Mouse (Mus musculus) layer of hippocampus, postnatal 25 days (tissue): ENCODE data around the gene Edaradd. TPM values are rescaled to one million over a fixed set of nuclear protein-coding genes. Genes with fewer than 3 reads are reported as not detected.

ENCODE experiments used
- DNase-seq, 2 experiments: peaks; one replicate each; pipeline ENCODE4 v3.0.0; 2022; ENCODE audit warnings: mixed read lengths in 2 of 2, low spot score in 1 of 2; ENCODE audit errors: extremely low spot score in 1 of 2
- total RNA-seq, 2 experiments: library from RNA; stranded (reverse); gene quantifications; 2 replicates each; pipeline ENCODE4 v1.2.3; 2021

Edaradd gene
- total RNA-seq, result under 1 TPM; 0.22 to 0.28 TPM

DNA sequence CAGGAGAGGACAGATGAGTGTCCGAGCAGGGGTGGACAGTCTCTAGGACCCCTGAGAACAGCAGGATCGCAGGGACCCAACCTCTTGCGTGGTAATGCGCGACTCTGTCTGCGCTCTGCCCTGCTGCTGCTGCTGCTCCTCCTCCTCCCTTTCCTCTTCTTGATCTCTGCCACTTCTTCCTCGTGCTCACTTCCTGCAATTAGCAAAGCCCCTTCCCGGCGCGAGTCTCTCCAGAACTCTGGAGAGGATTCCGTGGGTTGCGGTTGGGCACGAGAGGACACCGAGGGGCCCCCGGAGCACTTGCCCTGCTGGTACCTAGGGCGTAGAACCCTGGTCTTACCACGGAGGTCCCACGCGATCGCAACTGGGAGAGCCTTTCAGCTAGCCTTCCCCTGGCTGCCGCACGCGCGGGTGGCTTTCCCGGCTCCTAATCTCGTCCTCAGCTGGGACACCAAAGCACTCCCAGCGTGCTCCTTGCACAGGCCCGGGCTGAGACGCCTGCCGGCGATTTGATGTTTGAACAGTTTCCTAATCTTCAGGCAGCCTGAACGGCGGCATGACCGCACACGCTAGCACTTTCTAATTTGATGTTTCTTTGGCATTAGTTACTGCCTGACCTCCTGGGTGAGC lies at the start of gene Edaradd:
Edaradd (minus strand) TSS at position 484 of the 630 bp plus-strand sequence.
- peak; percentile 20 to 25 for DNase-seq

DNA sequence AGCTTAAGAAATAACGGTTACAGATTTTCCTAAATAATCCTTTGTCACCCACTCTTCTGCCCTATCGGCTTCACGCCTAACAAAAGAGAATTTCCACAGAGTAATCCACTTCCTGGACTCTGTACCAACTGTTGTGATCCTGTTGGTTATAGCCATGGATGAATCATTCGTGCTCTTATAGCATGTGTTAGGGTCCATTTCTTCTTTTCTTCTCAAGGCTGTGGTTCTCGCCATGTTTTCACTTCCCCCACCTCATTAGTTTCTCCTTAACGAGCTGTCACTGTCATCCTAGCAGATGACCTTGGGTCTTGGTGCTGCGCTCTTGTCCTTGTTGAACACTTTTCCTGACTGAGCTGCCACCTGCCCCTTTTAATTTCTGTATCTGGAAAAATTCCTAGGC lies 49.5 kb upstream of the Edaradd start:
- DNase-seq, result no peak

DNA sequence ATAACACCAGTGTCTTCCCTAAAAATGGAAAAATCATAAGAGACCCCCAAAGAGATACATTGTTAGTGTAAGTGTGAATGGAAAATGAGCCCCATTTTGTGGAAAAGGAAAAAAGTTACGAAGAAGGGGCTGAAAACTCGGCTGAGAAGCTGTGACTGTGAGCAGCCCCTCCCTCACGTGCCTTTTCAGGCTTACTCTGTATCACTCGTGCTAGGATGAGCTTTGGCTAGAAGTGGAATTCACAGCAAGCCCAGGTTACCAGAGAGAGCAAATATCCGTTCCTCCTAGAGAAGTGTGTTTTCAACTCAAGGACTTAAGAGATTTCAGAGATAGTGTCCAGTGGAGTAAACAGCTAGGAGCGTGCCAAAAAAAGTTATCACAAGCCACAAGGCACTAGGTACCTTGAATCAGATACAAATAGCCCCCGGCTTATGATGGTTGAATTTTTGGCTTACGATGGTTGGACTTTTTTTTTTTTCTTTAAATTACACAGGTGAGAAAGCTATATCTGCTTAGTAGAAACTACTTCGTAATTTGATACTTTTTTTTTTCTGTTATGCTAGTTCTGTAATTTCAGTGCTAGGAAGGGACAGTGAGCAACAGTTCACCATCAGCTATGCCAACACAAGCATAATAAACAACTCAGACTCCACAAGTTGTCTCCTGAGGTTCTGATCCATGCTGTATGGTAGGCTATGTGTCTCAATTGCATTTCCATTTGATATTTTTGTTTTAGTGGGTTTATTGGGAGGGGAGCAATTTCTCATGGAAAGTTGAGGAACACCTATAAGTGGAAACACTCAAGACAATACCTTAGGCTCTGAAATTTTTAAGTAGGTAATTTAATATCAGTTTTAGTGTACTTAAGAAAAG lies 48.6 kb upstream of the Edaradd start:
- DNase-seq, result no peak

DNA sequence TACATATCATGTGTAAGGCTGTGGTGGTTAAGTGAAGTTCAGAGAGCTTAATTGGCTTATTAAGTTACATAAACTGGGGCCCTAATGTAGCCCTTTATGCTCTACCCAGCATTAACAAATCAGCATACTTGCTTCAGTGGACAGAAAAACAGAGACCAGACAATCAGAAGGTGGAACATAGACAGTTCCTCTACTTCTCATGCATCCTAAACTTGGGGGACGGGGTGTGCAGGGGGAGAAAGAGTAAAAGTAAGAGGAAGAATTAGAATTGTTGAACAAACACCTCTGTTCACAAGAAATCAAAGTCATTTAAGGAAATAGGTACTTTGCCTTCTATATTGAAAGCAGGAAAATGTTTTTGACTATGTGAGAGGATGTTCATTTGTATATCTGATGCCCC lies 47.7 kb upstream of the Edaradd start:
- no peak for DNase-seq

DNA sequence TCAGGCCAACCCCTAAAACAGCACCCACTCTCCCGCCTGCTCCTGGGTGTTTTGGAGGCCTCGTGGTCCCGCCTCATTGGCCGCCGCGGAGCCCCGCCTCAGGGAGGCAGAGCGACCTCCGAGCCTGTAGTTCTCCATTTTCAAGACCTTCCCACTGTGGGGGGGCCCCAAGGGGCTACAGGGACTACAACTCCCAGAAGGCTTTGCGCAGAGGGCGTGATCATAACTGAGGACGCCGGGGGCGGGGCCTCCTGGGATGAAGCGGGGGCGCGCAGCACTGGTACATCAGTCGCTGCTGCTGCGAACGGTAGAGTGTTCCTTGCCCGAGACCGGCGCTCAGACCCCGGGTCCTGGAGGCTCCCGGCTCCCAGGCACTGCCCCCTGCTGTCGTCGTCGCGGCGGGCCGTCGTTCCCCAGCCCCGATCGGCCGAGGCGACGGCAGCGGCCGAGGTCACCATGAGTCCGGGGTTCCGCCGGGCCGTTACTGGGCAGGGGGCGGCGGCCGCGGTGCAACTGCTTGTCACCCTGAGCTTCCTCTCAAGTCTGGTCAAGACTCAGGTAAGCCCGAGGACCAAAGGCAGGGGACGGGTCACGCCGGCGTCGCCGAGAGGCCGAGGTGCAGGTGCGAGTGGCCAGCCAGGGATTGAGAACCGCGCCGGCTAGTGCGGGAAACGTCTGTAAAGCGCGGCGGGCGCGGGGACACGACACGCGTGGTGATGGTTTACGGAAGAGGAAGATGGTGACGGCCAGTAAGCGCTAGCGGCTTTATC lies 45.6 kb upstream of the Edaradd start, which contains the start of gene Ero1lb:
Ero1lb (plus strand) TSS at position 254 of the 770 bp plus-strand sequence.
- DNase-seq, result peak; percentile 92 to 96

DNA sequence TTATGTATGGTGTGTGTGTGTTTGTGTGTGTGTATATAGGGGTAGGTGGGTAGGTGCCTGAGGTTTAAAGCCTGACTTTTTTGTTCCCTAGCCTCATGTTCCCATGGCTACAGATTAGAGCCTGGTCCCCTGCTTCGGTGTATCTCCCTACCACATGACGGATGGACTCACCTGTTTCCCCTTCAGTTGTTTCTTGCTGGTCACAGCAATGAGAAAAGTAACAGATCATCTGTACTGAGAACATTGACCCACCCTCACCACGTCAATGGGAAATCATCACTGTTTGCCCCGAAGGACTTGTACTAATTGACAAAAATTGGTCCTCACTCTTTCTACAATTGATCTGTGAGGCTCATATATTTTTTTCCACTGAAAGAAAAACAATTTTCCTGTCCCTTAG lies 42.0 kb upstream of the Edaradd start:
- DNase-seq, result no peak

DNA sequence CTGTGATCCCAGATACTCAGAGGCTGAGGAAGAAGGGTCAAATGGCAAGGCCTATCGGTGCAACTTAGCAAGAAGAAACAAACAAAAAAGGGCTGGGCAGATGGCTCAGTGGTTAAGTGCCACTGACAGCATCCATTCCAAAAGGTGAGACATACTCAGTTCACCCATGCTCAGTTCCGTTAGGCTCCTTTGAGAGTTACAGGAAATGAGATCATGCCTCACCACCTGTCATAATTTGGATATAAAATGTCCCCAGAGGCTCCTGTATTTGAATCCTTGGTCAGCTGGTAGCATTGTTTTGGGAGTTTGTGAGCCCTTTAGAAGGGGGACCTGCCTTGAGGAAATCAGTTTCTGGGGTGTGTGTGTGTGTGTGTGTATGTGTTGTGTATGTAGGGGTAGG lies 41.5 kb upstream of the Edaradd start:
- no peak for DNase-seq

DNA sequence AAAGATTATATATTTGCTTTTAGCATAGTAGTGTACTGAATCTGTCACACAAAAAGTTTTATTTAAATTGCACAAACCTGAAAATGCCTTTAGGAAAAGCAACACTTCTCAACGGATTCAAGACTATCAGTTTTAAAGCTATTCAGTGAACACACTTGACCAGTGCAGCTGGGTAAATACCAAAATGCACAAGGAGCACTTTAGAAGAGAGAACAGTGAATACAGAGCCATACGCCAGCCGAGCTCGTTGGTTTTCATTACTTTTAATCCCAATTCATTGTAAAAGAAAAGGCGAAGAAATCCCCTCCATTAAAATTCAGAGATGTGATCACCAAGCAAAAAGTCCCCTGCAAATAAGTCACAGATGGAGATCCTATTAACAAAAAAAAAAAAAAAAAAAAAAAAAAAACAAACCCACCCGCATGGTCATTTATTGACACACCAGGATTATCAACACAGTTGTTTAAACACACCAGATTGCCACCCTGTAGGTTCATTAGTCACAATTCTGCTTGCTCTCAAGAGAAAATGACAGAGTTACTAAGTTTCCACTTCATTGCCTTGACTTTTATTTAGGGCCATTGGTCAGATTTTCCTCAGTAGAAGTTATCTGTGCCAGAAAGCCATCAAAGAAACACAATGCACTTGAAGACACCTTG lies 39.4 kb upstream of the Edaradd start:
- DNase-seq, result no peak

DNA sequence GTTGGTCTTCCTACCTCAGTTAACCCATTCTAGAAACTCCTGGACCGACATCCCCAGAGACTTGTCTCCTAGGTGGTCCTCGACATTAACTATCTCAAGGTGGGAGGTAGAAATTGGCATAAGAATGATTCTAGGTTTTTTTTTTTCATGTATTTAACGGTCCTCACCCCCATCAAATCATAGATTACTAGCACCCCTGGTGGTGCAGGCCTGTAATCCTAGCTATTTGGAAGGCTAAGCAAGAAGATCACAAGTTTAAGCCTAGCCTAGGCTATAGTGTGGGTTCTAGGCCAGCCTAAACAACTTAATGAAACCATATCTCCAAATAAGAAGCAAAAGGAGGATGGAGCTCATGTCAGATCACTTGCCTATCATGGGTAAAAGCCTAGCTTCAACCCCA lies 38.8 kb upstream of the Edaradd start:
- no peak for DNase-seq

DNA sequence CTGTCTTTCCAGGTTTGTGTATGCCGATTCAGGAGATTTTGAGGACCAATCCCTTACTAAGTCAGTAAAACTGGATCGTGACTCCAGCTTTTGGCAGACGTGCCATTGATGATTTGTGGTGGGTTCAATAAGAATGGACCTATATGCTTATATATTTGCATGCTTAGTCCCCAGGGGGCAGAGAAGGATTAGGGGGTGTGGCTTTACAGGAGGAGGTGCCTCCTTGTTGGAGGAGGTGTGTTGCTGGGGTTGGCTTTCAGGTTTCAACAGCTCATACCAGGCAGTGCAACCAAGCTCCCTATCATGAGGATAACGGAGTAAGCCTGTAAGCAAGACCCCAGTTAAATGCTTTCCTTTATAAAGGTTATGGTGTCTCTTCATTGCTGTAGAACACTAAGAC lies 34.0 kb upstream of the Edaradd start:
- no peak for DNase-seq

DNA sequence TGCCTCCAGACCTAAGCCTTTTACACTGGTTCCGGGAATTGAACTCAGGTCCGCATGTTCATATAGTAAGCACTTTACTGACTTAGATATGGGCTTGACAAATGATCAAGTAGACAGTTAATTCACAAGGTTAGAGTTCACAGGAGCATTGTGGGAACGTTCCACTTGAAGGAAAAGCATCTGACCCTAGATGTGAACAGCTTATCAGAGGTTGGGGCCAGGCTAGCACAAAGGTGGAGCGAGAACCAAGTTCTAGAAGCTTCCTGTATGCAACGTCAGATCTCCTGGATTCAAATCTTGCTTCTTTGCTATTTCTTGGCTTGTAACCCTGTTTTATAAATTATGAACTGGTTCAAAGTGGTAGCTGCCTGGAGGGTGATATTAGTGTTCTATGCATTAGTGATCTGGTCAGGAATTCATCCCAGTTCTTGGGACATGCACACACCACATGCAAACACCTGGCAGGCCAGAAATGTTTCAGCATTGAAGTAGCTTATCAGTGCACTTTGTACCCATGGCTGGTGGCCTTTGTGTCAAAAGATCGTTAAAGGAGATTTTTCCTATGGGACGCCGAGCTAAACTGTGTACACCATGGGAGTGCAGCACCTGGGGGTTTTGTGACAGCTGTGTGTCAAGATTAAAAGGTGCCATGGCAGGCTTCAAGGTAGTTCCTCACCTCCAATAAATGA lies 23.8 kb upstream of the Edaradd start:
- DNase-seq, result no peak

DNA sequence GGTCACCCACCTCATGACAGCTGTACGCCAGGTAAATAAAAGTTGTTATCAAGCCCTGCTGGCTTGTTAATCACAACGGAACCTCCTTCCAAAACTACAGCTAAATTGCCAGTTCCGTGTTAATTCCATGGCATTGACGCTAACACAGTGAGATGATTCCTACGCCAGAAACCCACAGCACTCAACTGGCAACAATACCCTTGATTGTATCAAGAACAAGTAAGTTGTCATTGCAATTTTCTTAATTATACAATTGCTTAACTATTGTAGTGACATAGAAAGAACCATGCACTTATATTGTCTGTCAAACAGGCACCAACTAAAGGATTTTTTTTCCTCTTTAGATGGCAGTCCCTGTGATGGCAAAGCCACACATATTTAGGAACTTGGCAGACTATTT lies 23.0 kb upstream of the Edaradd start:
- no peak for DNase-seq

DNA sequence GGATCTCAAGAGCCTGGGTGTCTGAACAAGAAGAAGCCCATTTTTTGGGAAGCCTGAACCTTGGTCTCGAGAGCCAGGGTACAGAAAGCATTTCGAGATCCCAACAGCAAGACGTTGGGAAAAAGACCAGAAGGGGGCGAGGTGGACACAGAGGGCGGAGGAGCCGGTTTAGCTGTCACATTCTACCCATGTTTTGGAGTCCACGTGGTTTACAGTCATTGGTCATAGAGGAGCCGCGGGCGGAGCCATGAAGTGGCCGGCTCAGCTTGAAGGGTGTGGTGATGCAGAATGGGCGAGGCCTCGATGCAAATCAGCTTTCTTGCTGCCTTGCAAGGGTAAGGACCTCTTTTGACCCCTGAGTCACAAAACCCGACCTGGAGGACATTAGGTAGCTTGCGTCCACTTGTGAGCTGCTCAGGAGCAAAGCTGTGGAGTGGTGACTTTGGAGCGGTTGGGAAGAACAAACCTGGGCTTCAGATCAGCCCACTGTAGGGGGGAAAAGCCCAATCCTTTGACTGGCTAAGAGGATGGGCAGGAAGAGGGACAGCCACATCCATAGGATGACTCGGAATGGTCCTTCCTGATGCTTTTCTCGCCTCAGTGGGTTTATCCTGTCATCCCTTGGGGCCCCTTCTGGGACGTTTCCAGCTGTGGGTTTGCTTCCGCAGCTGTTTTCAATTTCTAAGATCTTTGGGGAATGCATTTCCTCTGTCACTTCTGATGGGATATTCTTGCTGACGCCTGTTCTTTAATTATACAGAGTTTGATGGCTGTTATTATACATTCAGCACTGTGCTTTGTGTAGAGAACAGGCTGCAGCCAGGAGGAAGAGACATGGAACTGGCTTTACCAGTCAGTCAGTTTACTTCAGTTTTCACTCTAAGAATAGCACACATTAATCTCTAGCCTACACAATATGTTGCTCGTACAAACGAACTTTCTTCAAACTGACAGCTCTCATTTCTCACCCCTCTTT lies 22.1 kb upstream of the Edaradd start:
- no peak for DNase-seq

DNA sequence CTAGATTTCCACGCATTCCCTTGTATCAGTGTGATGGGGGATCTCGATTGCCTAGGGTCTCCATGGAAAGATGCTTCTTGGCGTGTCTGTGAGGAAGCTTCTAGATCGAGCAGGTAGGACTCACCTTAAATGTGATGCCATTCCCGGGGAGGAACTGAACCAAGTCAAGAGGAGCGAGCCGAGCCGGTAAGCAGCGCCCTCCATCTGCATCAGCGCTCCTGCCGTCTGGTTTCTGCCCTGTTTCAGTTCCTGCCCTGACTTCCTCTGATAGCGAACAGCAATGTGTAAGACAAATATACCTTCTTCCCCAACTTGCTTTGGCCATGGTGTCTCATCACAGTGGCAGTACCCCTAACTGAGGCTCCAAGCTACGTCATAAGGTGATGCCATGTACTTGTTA lies 19.9 kb upstream of the Edaradd start:
- DNase-seq, result no peak

DNA sequence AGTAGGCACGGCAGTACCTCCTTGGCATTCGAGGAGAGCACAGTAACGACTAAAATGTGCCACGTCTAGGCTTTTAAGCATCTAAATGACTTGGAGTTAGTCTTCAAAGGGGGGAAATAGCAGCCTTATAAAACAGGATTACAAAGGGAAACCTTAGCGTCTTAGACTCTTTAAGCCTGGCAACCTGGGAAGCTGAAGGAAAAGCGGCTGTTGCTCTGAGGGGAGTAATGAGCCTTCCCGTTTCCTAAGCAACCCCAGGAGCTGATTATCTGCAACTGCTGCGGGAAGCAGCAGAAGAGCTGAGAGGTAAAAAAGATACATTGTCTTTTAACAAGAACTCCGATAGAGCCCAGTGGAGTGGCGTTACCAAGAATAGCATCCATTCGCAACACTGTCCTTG lies 19.5 kb upstream of the Edaradd start:
- no peak for DNase-seq

DNA sequence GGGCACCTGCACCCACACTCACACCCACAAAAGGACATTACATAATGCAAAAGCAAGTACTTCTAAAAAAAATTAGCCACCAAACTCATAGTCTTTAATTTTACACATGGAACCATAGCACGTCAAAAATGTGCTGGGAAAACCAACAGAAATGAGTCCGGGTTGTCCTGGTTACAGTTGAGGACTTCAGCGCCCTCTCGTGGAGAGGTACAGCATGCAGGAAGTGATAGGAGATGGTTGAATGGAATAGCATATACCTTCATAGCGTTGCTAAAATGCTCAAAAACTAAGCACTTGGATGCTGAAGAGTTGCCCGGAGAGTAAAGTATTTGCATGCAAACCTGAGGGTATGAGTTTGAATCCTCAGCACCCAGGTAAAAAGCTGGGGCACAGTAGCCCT lies 17.7 kb upstream of the Edaradd start:
- DNase-seq, result peak in 1 of 2 experiments; percentile 58

DNA sequence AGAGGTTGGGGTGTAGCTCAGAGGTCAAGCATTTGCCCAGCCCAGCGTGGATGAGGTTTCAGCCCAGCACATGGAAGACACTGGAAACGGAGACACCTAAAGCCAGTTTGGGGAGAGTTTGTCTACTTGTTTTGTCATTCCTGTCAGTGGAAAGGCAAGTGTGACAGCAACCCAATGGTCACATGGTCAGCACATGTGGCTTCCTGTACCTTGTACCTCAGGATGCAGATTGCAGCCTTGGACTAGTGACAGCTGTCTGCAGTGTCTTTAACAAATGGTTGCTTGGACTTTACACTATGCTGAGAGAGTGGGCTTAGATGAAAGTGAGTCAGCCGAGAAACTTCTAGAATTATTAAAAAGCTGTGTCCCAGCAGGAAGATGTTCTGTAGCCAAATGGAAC lies 14.4 kb upstream of the Edaradd start:
- no peak for DNase-seq

DNA sequence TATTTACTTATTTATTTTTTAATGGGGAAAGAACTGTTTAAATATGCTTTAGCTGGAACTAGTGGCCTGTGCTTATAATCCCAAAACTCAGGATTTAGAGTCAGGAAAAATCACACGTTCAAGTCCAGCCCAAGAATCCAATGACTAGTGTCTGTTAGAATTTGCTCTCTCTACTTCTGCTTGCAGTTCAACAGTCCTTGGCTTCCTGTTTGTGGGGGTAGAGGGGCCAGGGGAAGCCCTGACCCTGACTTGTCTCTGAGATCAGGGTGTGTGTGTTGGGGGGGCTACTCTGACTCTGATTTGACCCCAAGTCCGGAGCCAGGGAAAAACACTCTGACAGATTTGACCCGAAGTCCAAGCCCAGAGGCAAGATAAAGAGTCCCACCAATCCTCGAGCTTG lies 5.4 kb upstream of the Edaradd start:
- no peak for DNase-seq

DNA sequence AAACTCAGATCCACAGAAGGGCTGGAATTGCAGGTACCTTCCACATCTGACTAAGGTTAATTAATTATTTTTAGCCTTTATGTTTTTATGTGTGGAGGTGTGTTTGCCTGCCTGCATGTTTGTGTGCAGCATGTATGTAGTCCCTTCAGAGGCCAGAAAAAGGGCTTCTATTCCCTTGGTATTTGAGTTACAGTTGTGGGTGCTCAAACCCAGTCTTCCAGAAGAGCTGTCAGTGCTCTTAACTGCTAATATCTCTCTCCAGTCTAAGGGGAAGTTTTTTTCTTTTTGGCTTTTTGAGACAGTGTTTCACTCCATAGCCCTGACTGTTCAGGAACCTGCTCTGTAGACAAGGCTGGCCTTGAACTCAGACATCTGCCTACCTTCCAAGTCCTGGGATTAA lies 2.1 kb upstream of the Edaradd start:
- no peak for DNase-seq
